Mouse (Mus musculus) brain, embryonic 14.5 days (tissue): ENCODE results near the gene Alox12b.

ENCODE experiments used
- CTCF ChIP-seq: fragments of 200-500 bp; IDR thresholded peaks from 2 replicates; pipeline ENCODE4 v1.5.1; 2012; ENCODE audit warnings: inconsistent platforms, mild to moderate bottlenecking, moderate library complexity, borderline replicate concordance; ENCODE audit not compliant: insufficient read depth, insufficient read length; ENCODE audit errors: extremely low read depth
- POLR2A ChIP-seq: fragments of 200-500 bp; IDR thresholded peaks from 2 replicates; pipeline ENCODE4 v1.6.1; 2012; ENCODE audit warnings: mild to moderate bottlenecking, inconsistent platforms, borderline replicate concordance; ENCODE audit not compliant: poor library complexity, insufficient read depth, insufficient read length, severe bottlenecking; ENCODE audit errors: extremely low read depth

DNA sequence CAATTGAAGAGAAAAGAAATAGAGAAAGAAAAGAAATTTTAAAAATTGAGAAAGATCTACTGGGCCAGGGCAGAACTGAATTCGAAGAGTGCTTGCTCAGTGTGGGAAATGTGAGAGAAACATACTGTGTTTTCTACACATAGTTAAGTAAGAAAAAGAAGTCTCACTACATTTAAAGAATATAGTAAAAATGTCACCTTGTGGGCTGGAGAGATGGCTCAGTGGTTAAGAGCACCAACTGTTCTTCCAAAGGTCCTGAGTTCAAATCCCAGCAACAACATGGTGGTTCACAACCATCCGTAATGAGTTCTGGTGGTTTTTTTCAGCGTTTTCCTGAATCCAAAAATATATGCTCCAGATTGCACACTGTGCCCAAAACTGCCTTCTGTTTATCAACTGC is 21.7 kb downstream of the Alox12b start:
- TF ChIP-seq CTCF (no peak), POLR2A (no peak)
